Mouse (Mus musculus): ENCODE results near the gene Mtnr1b.
"Not testable (repeated sequence)": the region's sequence is repeated elsewhere in the genome, so short reads cannot be mapped to it uniquely, and the experiment has no call there.

DNA sequence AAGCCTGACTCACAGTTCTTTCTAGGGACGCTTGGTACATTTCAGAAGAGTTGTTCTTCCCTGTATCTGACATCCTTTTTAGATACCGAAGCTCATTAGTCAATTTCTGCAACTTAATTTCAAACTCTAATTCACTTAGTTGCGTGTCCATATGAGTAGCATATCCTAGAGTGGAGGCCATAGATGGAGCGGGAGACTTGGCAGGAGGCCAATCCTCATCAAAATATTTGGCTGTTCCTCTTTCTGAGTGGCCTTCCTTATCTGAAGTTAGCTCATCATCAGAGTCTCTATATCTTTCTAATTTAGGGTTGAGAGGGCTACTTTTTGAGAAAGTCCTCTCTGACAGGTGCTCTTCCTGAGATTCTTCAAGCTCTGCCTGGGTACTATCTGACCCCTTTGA is 29.4 kb downstream of the Mtnr1b start:
- not testable (repeated sequence) for TF ChIP-seq CTCF (IDR thresholded peaks at IDR 0.05); POLR2A (IDR thresholded peaks at IDR 0.05; ENCODE audit: insufficient read depth, low read depth, low read length)

Data from heart, adult 2 months (tissue).